Mouse (Mus musculus) subcutaneous adipose tissue, adult 2 months (tissue): ENCODE results near the gene Tmem167b. TPM values are rescaled to one million over a fixed set of nuclear protein-coding genes. Genes with fewer than 3 reads are reported as not detected.

ENCODE experiments used
- polyA plus RNA-seq: library from polyadenylated mRNA; depleted of rRNA; stranded (reverse); fragments of >200 nt; gene quantifications from 2 replicates; pipeline ENCODE4 v1.2.3, GENCODE M21; 2012; ENCODE audit warnings: low replicate concordance; rRNA removed

Tmem167b gene
- polyA plus RNA-seq = 6.8 and 10.8 TPM in 2 replicates

GRCm38 (mm10) chr3:108562133-108562730 is at the start of gene Tmem167b:
TSS of gene Tmem167b (minus strand) at chr3:108562466.

GRCm38 (mm10) chr3:108590786-108591529 is 28.7 kb upstream of the Tmem167b start, which contains the start of gene Wdr47:
TSS of gene Wdr47 (plus strand) at chr3:108591279.

GRCm38 (mm10) chr3:108571443-108572294 is 9.4 kb upstream of the Tmem167b start, which contains the start of gene Taf13:
TSS of gene Taf13 (plus strand) at chr3:108571698.

GRCm38 (mm10) chr3:108536517-108537260 is 25.6 kb downstream of the Tmem167b start, which contains the start of gene 5330417C22Rik:
TSS of gene 5330417C22Rik (minus strand) at chr3:108536536.

GRCm38 (mm10) chr3:108533951-108534350 is 28.3 kb downstream of the Tmem167b start, which contains the start of gene 1700013F07Rik:
TSS of gene 1700013F07Rik (plus strand) at chr3:108534150.

Other genes with a start within 250 kb of the Tmem167b start
- gene Mybphl, start 197.6 kb downstream of the Tmem167b start, polyA plus RNA-seq = not detected in 2 replicates
- gene Psrc1, start 178.6 kb downstream of the Tmem167b start, polyA plus RNA-seq = 1.1 and 5.4 TPM in 2 replicates
- gene Celsr2, start 146.9 kb downstream of the Tmem167b start, polyA plus RNA-seq = 5.4 and 20.9 TPM in 2 replicates
- gene Sars, start 117.3 kb downstream of the Tmem167b start, polyA plus RNA-seq = 41.3 and 52.4 TPM in 2 replicates
- gene 1700013F07Rik, start 28.3 kb downstream of the Tmem167b start, polyA plus RNA-seq = 0.29 and 0.37 TPM in 2 replicates
- gene 5330417C22Rik, start 25.9 kb downstream of the Tmem167b start, polyA plus RNA-seq = 0.04 and 1.9 TPM in 2 replicates
- 3.9 and 7.2 TPM in 2 replicates for gene Taf13, start 9.2 kb upstream of the Tmem167b start, polyA plus RNA-seq
- 7.1 and 8.7 TPM in 2 replicates for gene Wdr47, start 28.8 kb upstream of the Tmem167b start, polyA plus RNA-seq
- gene Clcc1, start 91.4 kb upstream of the Tmem167b start, polyA plus RNA-seq = 28.8 and 47.1 TPM in 2 replicates
- 1.9 and 18.5 TPM in 2 replicates for gene Gpsm2, start 159.8 kb upstream of the Tmem167b start, polyA plus RNA-seq
- 0.09 and 0.42 TPM in 2 replicates for gene Aknad1, start 177.2 kb upstream of the Tmem167b start, polyA plus RNA-seq